Mouse (Mus musculus): ENCODE data around the gene Sptan1. TPM values are rescaled to one million over a fixed set of nuclear protein-coding genes. Genes with fewer than 3 reads are reported as not detected.
A peak's percentile ranks its signal among the peaks of the same experiment; 100 is the strongest.

Sptan1 gene
- total and polyA plus RNA-seq, 3 experiments, result 26.2 to 29.5 TPM; not detected in 1

DNA sequence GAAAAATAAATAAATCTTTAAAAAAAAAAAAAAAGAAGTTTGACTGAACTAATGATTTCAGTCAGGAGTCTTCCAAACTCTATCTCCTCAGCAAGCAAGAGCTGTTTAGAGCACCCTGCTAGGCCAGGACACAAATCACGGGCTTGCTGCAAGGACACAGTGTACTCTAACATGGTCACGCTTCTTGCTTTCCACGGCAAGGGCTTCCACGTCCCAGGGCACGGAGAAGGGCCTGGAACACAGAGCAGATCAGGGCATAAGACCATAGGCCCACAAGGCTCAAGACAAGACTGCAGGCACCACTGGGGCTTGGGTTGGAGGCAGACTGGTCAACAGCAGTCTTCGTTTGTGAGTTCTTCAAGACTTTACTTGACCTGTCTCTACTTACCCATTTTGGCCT, 81.8 kb downstream of the Sptan1 start:
- Histone ChIP-seq H3K4me3 (ENCODE audit: control insufficient read depth in 1 of 2, insufficient read depth in 1 of 2, low read depth in 2 of 2, low read length in 2 of 2) (no peak overlapping the region), H3K4me1 (ENCODE audit: control insufficient read depth in 1 of 2, insufficient read depth in 2 of 2, low read length in 2 of 2) (peaks cover 2 to 28% of the 10 kb centered on the region in 2 experiments), H3K27me3 (ENCODE audit: control insufficient read depth in 1 of 2, insufficient read depth in 2 of 2, low read length in 2 of 2) (no peaks in the 10 kb centered on the region), H3K79me2 (ENCODE audit: control insufficient read depth, insufficient read depth, low read length, poor library complexity) (peaks cover 15% of the 10 kb centered on the region), H3K9me3 (replicated peaks; ENCODE audit: insufficient read depth, low read length) (no peaks in the 10 kb centered on the region), H3K27ac (ENCODE audit: control insufficient read depth, low read depth, low read length) (no peak overlapping the region), H3K36me3 (ENCODE audit: control insufficient read depth in 1 of 2, insufficient read depth in 2 of 2, low read length in 2 of 2) (peaks cover 0 to 20% of the 10 kb centered on the region in 2 experiments; a peak in 2 of 4 replicates), H3K9ac (ENCODE audit: control insufficient read depth, low read depth, low read length, poor library complexity, severe bottlenecking) (0 out of 2 replicates have a peak overlapping the region, but pooled peaks have one; percentile 3)
- TF ChIP-seq MAFK (IDR thresholded peaks at IDR 0.05; ENCODE audit: borderline replicate concordance, low read depth, low read length) (no peak), GATA1 (IDR thresholded peaks at IDR 0.05; ENCODE audit: low read depth, low read length) (no peak), MYB (IDR thresholded peaks at IDR 0.05; ENCODE audit: low read depth, low read length) (no peak), CHD1 (IDR thresholded peaks at IDR 0.05; ENCODE audit: low read depth, low read length) (no peak)
- no peak for DNase-seq (ENCODE audit: low read depth, low spot score)

DNA sequence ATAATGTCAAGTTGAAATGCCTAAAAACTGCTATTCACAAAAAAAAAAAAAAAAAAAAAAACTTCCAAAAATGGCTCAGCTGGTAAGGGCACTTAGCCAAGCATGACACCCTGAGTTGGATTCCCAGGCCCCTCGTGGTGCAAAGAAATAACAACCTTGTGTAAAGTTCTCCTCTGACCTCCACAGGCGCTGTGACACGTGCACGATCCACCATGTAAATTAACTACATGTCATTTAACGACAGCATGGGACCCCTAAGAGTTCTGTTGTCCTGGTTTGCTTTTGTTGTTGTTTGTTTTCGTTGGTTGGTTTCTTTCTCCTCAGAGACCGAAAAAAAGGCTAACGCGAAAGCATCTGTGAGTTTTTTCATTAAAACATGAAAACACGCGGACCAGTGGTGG, 82.7 kb downstream of the Sptan1 start:
- Histone ChIP-seq H3K79me2 (ENCODE audit: control insufficient read depth, insufficient read depth, low read length, poor library complexity) (peaks cover 15% of the 10 kb centered on the region), H3K27me3 (ENCODE audit: control insufficient read depth in 1 of 2, insufficient read depth in 2 of 2, low read length in 2 of 2) (no peaks in the 10 kb centered on the region), H3K27ac (ENCODE audit: control insufficient read depth, low read depth, low read length) (peak overlapping the region; percentile 74), H3K4me1 (ENCODE audit: control insufficient read depth in 1 of 2, insufficient read depth in 2 of 2, low read length in 2 of 2) (peaks cover 2 to 28% of the 10 kb centered on the region in 2 experiments), H3K9ac (ENCODE audit: control insufficient read depth, low read depth, low read length, poor library complexity, severe bottlenecking) (peak overlapping the region; percentile 76), H3K4me3 (ENCODE audit: control insufficient read depth in 1 of 2, insufficient read depth in 1 of 2, low read depth in 2 of 2, low read length in 2 of 2) (peak overlapping the region; percentile 61 to 64), H3K36me3 (ENCODE audit: control insufficient read depth in 1 of 2, insufficient read depth in 2 of 2, low read length in 2 of 2) (peaks cover 0 to 20% of the 10 kb centered on the region in 2 experiments; a peak in 2 of 4 replicates), H3K9me3 (replicated peaks; ENCODE audit: insufficient read depth, low read length) (no peaks in the 10 kb centered on the region)
- DNase-seq (ENCODE audit: low read depth, low spot score), result peak; percentile 70
- TF ChIP-seq POLR2A (IDR thresholded peaks at IDR 0.05; ENCODE audit: control insufficient read depth in 1 of 2, insufficient read depth in 1 of 2, low read depth in 1 of 2, low read length in 2 of 2, poor library complexity in 1 of 2) (no peak), JUND (IDR thresholded peaks at IDR 0.05; ENCODE audit: low read depth, low read length) (no peak), ZMIZ1 (IDR thresholded peaks at IDR 0.05; ENCODE audit: low read depth, low read length) (no peak), RCOR1 (IDR thresholded peaks at IDR 0.05; ENCODE audit: low read depth, low read length) (no peak), ZKSCAN1 (IDR thresholded peaks at IDR 0.05; ENCODE audit: low read depth, low read length) (no peak), UBTF (IDR thresholded peaks at IDR 0.05; ENCODE audit: borderline replicate concordance, insufficient read depth, low read depth, low read length) (no peak), NRF1 (IDR thresholded peaks at IDR 0.05; ENCODE audit: insufficient read depth, low read depth, low read length, poor library complexity, severe bottlenecking) (no peak), E2F4 (IDR thresholded peaks at IDR 0.05; ENCODE audit: borderline replicate concordance, low read depth, low read length) (no peak), USF1 (IDR thresholded peaks at IDR 0.05; ENCODE audit: low read depth, low read length) (no peak), ELF1 (IDR thresholded peaks at IDR 0.05; ENCODE audit: low read depth, low read length) (no peak), USF2 (IDR thresholded peaks at IDR 0.05; ENCODE audit: borderline replicate concordance in 1 of 2, insufficient read depth in 1 of 2, low read depth in 1 of 2, low read length in 2 of 2) (no peak), MAX (IDR thresholded peaks at IDR 0.05; ENCODE audit: low read length) (peak; percentile 94), POLR2AphosphoS2 (IDR thresholded peaks at IDR 0.05; ENCODE audit: low read length) (no peak), ZC3H11A (IDR thresholded peaks at IDR 0.05; ENCODE audit: low read depth, low read length) (no peak), BHLHE40 (IDR thresholded peaks at IDR 0.05; ENCODE audit: borderline replicate concordance, low read depth, low read length) (peak; percentile 78), TCF12 (IDR thresholded peaks at IDR 0.05; ENCODE audit: low read depth, low read length) (no peak), MYB (IDR thresholded peaks at IDR 0.05; ENCODE audit: low read depth, low read length) (no peak), POLR2AphosphoS5 (IDR thresholded peaks at IDR 0.05; ENCODE audit: borderline replicate concordance, low read depth, low read length) (no peak), MEF2A (IDR thresholded peaks at IDR 0.05; ENCODE audit: extremely low read depth, insufficient replicate concordance, low read depth, low read length, poor library complexity, severe bottlenecking) (no peak), SMC3 (IDR thresholded peaks at IDR 0.05; ENCODE audit: low read depth, low read length) (no peak), EP300 (IDR thresholded peaks at IDR 0.05; ENCODE audit: low read depth in 1 of 2, low read length in 2 of 2) (no peak), MYC (IDR thresholded peaks at IDR 0.05; ENCODE audit: low read depth, low read length) (peak; percentile 98), TBP (IDR thresholded peaks at IDR 0.05; ENCODE audit: low read depth, low read length) (0 out of 2 replicates have a peak, but pooled peaks have one; percentile 23), NELFE (IDR thresholded peaks at IDR 0.05; ENCODE audit: low read depth, low read length) (no peak), CTCF (IDR thresholded peaks at IDR 0.05 in 2 of 3, conservative IDR thresholded peaks at IDR 0.05 in 1 of 3; ENCODE audit: control insufficient read depth in 1 of 3, insufficient read depth in 1 of 3, low read depth in 2 of 3, low read length in 3 of 3, poor library complexity in 1 of 3, severe bottlenecking in 1 of 3) (no peak; a peak in 1 of 6 replicates), MAZ (IDR thresholded peaks at IDR 0.05; ENCODE audit: low read depth, low read length) (no peak), MXI1 (IDR thresholded peaks at IDR 0.05; ENCODE audit: low read depth, low read length) (peak; percentile 90), SIN3A (IDR thresholded peaks at IDR 0.05; ENCODE audit: low read length) (no peak; the same call in 1 of the 2 replicates), RAD21 (IDR thresholded peaks at IDR 0.05; ENCODE audit: low read depth, low read length) (no peak)
